Mouse (Mus musculus) E14TG2a.4 (cell line): ENCODE measurements around the gene Hnrnpdl.

Experiments
- H3K27me3 ChIP-seq: 2 replicates; pipeline ENCODE4 v1.6.1; 2014; ENCODE audit warnings: low read length, control low read depth; ENCODE audit not compliant: insufficient read depth
- H3K36me3 ChIP-seq: 2 replicates; pipeline ENCODE4 v1.6.1; 2014; ENCODE audit warnings: low read length, control low read depth; ENCODE audit not compliant: insufficient read depth
- H3K4me1 ChIP-seq: replicated peaks from 2 replicates; pipeline ENCODE4 v1.6.1; 2014; ENCODE audit warnings: low read depth, low read length, control low read depth
- H3K4me3 ChIP-seq: replicated peaks from 2 replicates; pipeline ENCODE4 v1.5.1; 2014; ENCODE audit warnings: mild to moderate bottlenecking, low read length
- H3K9me3 ChIP-seq: 2 replicates; pipeline ENCODE4 v1.6.1; 2014; ENCODE audit warnings: low read length, control low read depth
- CTCF ChIP-seq: conservative IDR thresholded peaks from 2 replicates; pipeline ENCODE4 v1.5.1; 2014; ENCODE audit warnings: low read length
- NANOG ChIP-seq: IDR thresholded peaks from 2 replicates; pipeline ENCODE4 v1.6.1; 2014; ENCODE audit warnings: borderline replicate concordance, low read length, mixed read lengths
- POU5F1 ChIP-seq: IDR thresholded peaks from 2 replicates; pipeline ENCODE4 v1.6.1; 2014; ENCODE audit warnings: low read length, borderline replicate concordance

Hnrnpdl gene

GRCm38 (mm10) chr5:100042467-100042866 lies 3.0 kb upstream of the Hnrnpdl start:
- TF ChIP-seq POU5F1 = no peak
- TF ChIP-seq CTCF = no peak
- TF ChIP-seq NANOG = no peak
- H3K27me3 ChIP-seq = no peaks in the 10 kb centered on the region
- H3K4me1 ChIP-seq = peaks cover 59% of the 10 kb centered on the region
- H3K4me3 ChIP-seq = peak overlapping the region; percentile 98
- H3K36me3 ChIP-seq = peaks cover 27% of the 10 kb centered on the region
- H3K9me3 ChIP-seq = no peaks in the 10 kb centered on the region

GRCm38 (mm10) chr5:100041272-100041671 lies 1.8 kb upstream of the Hnrnpdl start:
- no peaks in the 10 kb centered on the region for H3K9me3 ChIP-seq
- H3K36me3 ChIP-seq = peaks cover 39% of the 10 kb centered on the region
- peaks cover 57% of the 10 kb centered on the region for H3K4me1 ChIP-seq
- H3K4me3 ChIP-seq = peak overlapping the region; percentile 98
- no peak for TF ChIP-seq NANOG
- TF ChIP-seq CTCF = no peak
- no peak for TF ChIP-seq POU5F1
- no peaks in the 10 kb centered on the region for H3K27me3 ChIP-seq

- H3K27me3 ChIP-seq = no peaks in the 10 kb centered on the region
- TF ChIP-seq NANOG (no peak), POU5F1 (no peak), CTCF (no peak)
- peaks cover 57% of the 10 kb centered on the region for H3K4me1 ChIP-seq
- peak overlapping the region; percentile 98 for H3K4me3 ChIP-seq
- H3K9me3 ChIP-seq = no peaks in the 10 kb centered on the region
- peaks cover 48% of the 10 kb centered on the region for H3K36me3 ChIP-seq
Observed at GRCm38 (mm10) chr5:100040281-100040784, 869 bp upstream of the Hnrnpdl start.

GRCm38 (mm10) chr5:100038714-100039601 lies 506 bp downstream of the Hnrnpdl start:
- Histone ChIP-seq H3K4me3 (peak overlapping the region; percentile 98), H3K9me3 (no peaks in the 10 kb centered on the region), H3K36me3 (peaks cover 55% of the 10 kb centered on the region), H3K27me3 (no peaks in the 10 kb centered on the region), H3K4me1 (peaks cover 60% of the 10 kb centered on the region)
- TF ChIP-seq NANOG = no peak
- no peak for TF ChIP-seq CTCF
- no peak for TF ChIP-seq POU5F1

GRCm38 (mm10) chr5:100037965-100038713 lies 1.3 kb downstream of the Hnrnpdl start:
- H3K4me3 ChIP-seq = peak overlapping the region; percentile 98
- TF ChIP-seq CTCF = no peak
- TF ChIP-seq POU5F1 = no peak
- no peak for TF ChIP-seq NANOG

GRCm38 (mm10) chr5:100036681-100037080 lies 2.8 kb downstream of the Hnrnpdl start:
- Histone ChIP-seq H3K27me3 (no peaks in the 10 kb centered on the region), H3K9me3 (no peaks in the 10 kb centered on the region), H3K36me3 (peaks cover 63% of the 10 kb centered on the region), H3K4me3 (peak overlapping the region; percentile 98), H3K4me1 (peaks cover 52% of the 10 kb centered on the region)
- TF ChIP-seq CTCF = no peak
- no peak for TF ChIP-seq NANOG
- TF ChIP-seq POU5F1 = no peak

More at GRCm38 (mm10) chr5:100037965-100038713, 1.3 kb downstream of the Hnrnpdl start:
- Histone ChIP-seq H3K36me3 (peaks cover 63% of the 10 kb centered on the region), H3K27me3 (no peaks in the 10 kb centered on the region), H3K9me3 (no peaks in the 10 kb centered on the region), H3K4me1 (peaks cover 55% of the 10 kb centered on the region)

GRCm38 (mm10) chr5:100035950-100036349 lies 3.5 kb downstream of the Hnrnpdl start:
- H3K4me1 ChIP-seq = peaks cover 46% of the 10 kb centered on the region
- no peaks in the 10 kb centered on the region for H3K9me3 ChIP-seq
- peak overlapping the region; percentile 98 for H3K4me3 ChIP-seq
- H3K36me3 ChIP-seq = peaks cover 68% of the 10 kb centered on the region
- H3K27me3 ChIP-seq = no peaks in the 10 kb centered on the region
- TF ChIP-seq POU5F1 (no peak), CTCF (no peak), NANOG (no peak)

GRCm38 (mm10) chr5:100032646-100033045 lies 6.8 kb downstream of the Hnrnpdl start:
- peaks cover 45% of the 10 kb centered on the region for H3K4me1 ChIP-seq
- no peaks in the 10 kb centered on the region for H3K27me3 ChIP-seq
- peaks cover 66% of the 10 kb centered on the region for H3K36me3 ChIP-seq
- no peaks in the 10 kb centered on the region for H3K9me3 ChIP-seq
- no peak overlapping the region for H3K4me3 ChIP-seq
- TF ChIP-seq CTCF (no peak), POU5F1 (no peak), NANOG (no peak)
